Mouse (Mus musculus): ENCODE results near the gene Mapk10. TPM values are rescaled to one million over a fixed set of nuclear protein-coding genes. Genes with fewer than 3 reads are reported as not detected.

Gene Mapk10
- polyA plus RNA-seq, 1 experiment, result 0.58 TPM

DNA sequence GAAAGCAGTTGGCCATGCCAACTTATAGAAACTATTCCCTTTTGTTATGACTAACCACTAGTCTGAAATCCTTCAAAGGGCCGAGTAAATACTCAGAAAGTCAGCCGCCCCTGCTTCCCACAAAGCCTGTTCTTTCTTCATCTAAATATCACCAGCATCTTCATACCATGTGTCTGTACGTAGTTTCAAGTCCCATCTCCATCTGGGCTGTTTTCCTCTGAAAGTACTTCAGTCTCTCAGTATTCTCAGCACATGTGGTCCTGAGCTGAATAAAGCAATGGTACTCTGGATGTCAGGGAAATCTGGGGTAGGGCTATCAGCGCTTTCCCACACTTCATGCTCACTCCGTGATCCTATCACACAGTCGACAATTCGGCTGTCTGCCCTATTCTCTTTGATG, 212.6 kb downstream of the Mapk10 start:
- DNase-seq, result no peak
- TF ChIP-seq CTCF (IDR thresholded peaks at IDR 0.05; ENCODE audit: borderline replicate concordance, control insufficient read depth, extremely low read depth, insufficient read depth, low read length, poor library complexity), result no peak
- no peak for TF ChIP-seq POLR2A (IDR thresholded peaks at IDR 0.05; ENCODE audit: control insufficient read depth, extremely low read depth, insufficient read depth, low read length, poor library complexity)
- Histone ChIP-seq H3K36me3 (ENCODE audit: control insufficient read depth, insufficient read depth, low read length) (no peaks in the 10 kb centered on the region), H3K4me3 (ENCODE audit: control insufficient read depth, insufficient read depth, low read length) (no peak overlapping the region), H3K4me1 (replicated peaks; ENCODE audit: control insufficient read depth, insufficient read depth, low read length) (no peaks in the 10 kb centered on the region), H3K27ac (ENCODE audit: control insufficient read depth, insufficient read depth, low read length) (no peak overlapping the region), H3K27me3 (ENCODE audit: control insufficient read depth, insufficient read depth, low read length) (no peaks in the 10 kb centered on the region)
- WGBS, result 90% methylated on average over 7 of the region's 7 CpGs

DNA sequence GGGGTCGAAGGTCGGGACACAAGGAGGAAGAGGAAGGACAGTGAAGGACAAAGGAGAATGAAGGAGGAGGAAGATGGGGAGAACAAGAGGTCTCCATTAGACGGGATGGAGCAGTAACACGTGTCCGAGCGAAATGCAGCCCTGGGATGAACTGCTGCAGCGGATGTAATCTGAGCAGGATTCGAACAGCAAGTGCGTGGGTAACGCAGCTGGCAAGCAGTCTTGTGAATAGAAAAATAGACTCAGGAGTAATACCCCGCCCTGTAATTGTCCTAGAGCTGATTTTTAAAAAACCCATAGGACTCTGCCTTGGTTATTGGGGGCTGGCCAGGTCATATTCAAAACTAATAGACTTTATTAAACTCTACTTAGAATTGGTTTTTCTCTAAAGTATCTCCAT, 213.2 kb downstream of the Mapk10 start:
- DNase-seq, result no peak
- Histone ChIP-seq H3K4me3 (ENCODE audit: control insufficient read depth, insufficient read depth, low read length) (no peak overlapping the region), H3K27me3 (ENCODE audit: control insufficient read depth, insufficient read depth, low read length) (no peaks in the 10 kb centered on the region), H3K27ac (ENCODE audit: control insufficient read depth, insufficient read depth, low read length) (no peak overlapping the region), H3K36me3 (ENCODE audit: control insufficient read depth, insufficient read depth, low read length) (no peaks in the 10 kb centered on the region), H3K4me1 (replicated peaks; ENCODE audit: control insufficient read depth, insufficient read depth, low read length) (no peaks in the 10 kb centered on the region)
- TF ChIP-seq CTCF (IDR thresholded peaks at IDR 0.05; ENCODE audit: borderline replicate concordance, control insufficient read depth, extremely low read depth, insufficient read depth, low read length, poor library complexity) (no peak), POLR2A (IDR thresholded peaks at IDR 0.05; ENCODE audit: control insufficient read depth, extremely low read depth, insufficient read depth, low read length, poor library complexity) (no peak)
- 89% methylated on average over 11 of the region's 11 CpGs for WGBS

DNA sequence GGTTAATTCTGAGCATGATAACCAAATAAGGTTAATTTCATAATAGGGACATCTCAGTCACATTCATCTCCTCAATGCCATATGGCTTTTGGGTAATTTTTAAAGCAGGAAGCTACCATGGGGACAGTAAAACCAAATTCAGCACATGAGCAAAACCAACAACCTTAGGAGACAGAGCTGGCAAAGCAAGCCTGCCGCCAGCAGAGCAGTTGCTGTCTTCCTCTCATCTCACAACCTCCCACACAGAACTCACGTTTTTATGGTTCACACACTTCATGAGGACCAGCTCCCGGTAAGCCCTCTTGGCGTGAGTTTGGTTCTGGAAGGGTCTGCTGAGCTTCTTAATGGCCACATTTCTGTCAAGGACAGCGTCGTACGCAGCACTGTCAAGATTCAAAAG, 214.8 kb downstream of the Mapk10 start:
- DNase-seq, result no peak
- WGBS, result 93% methylated on average over 7 of the region's 7 CpGs
- Histone ChIP-seq H3K4me3 (ENCODE audit: control insufficient read depth, insufficient read depth, low read length) (no peak overlapping the region), H3K27me3 (ENCODE audit: control insufficient read depth, insufficient read depth, low read length) (no peaks in the 10 kb centered on the region), H3K27ac (ENCODE audit: control insufficient read depth, insufficient read depth, low read length) (no peak overlapping the region), H3K4me1 (replicated peaks; ENCODE audit: control insufficient read depth, insufficient read depth, low read length) (no peaks in the 10 kb centered on the region), H3K36me3 (ENCODE audit: control insufficient read depth, insufficient read depth, low read length) (no peaks in the 10 kb centered on the region)
- TF ChIP-seq CTCF (IDR thresholded peaks at IDR 0.05; ENCODE audit: borderline replicate concordance, control insufficient read depth, extremely low read depth, insufficient read depth, low read length, poor library complexity) (no peak), POLR2A (IDR thresholded peaks at IDR 0.05; ENCODE audit: control insufficient read depth, extremely low read depth, insufficient read depth, low read length, poor library complexity) (no peak)

DNA sequence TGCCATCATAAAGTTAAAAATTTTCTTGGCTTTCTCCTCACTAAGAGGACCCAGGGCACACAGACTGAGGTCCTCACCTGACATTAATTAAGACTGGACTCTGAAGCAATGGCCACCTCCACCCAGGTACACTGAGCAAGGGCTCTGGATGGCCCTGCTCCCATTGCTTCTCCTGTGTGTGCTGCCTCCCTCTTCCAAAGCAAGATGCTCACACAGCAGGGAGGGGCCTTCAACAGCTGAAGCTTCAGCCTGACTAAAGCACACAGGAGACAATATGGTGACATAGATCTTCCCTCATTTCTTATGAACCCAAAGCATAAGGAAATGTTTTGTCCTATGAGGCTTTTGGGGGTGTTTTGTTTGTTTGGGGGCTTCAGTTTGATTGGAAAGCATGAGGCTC, 215.2 kb downstream of the Mapk10 start:
- no peak overlapping the region for H3K4me3 ChIP-seq (ENCODE audit: control insufficient read depth, insufficient read depth, low read length)
- no peak for TF ChIP-seq POLR2A (IDR thresholded peaks at IDR 0.05; ENCODE audit: control insufficient read depth, extremely low read depth, insufficient read depth, low read length, poor library complexity)
- TF ChIP-seq CTCF (IDR thresholded peaks at IDR 0.05; ENCODE audit: borderline replicate concordance, control insufficient read depth, extremely low read depth, insufficient read depth, low read length, poor library complexity), result no peak
- H3K27ac ChIP-seq (ENCODE audit: control insufficient read depth, insufficient read depth, low read length), result no peak overlapping the region
- no peak for DNase-seq
- H3K4me1 ChIP-seq (replicated peaks; ENCODE audit: control insufficient read depth, insufficient read depth, low read length), result no peaks in the 10 kb centered on the region
- H3K36me3 ChIP-seq (ENCODE audit: control insufficient read depth, insufficient read depth, low read length), result no peaks in the 10 kb centered on the region
- H3K27me3 ChIP-seq (ENCODE audit: control insufficient read depth, insufficient read depth, low read length), result no peaks in the 10 kb centered on the region

DNA sequence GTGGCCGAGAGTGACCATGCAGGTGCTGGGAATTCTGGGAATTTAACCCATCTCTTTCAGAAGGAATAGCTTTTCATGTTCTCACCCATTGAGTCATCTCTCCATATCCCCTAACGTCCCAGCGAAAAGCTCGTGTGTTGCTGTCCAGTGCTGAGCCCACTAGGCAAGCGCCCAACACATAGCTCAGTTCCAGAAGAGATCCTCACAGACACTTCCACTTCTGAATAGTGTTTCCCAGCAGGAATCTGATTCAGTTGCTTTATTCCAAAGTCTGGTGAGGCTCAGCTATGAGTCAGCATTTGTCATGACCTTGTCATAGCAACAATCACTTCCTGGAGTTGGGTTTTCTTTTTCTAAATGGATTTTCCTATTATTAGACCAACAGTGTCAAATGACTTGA, 217.2 kb downstream of the Mapk10 start:
- DNase-seq, result no peak
- H3K4me3 ChIP-seq (ENCODE audit: control insufficient read depth, insufficient read depth, low read length), result no peak overlapping the region
- no peaks in the 10 kb centered on the region for H3K27me3 ChIP-seq (ENCODE audit: control insufficient read depth, insufficient read depth, low read length)
- H3K4me1 ChIP-seq (replicated peaks; ENCODE audit: control insufficient read depth, insufficient read depth, low read length), result no peaks in the 10 kb centered on the region
- WGBS, result 89% methylated on average over 5 of the region's 5 CpGs
- no peak overlapping the region for H3K27ac ChIP-seq (ENCODE audit: control insufficient read depth, insufficient read depth, low read length)
- TF ChIP-seq CTCF (IDR thresholded peaks at IDR 0.05; ENCODE audit: borderline replicate concordance, control insufficient read depth, extremely low read depth, insufficient read depth, low read length, poor library complexity) (no peak), POLR2A (IDR thresholded peaks at IDR 0.05; ENCODE audit: control insufficient read depth, extremely low read depth, insufficient read depth, low read length, poor library complexity) (no peak)
- no peaks in the 10 kb centered on the region for H3K36me3 ChIP-seq (ENCODE audit: control insufficient read depth, insufficient read depth, low read length)

DNA sequence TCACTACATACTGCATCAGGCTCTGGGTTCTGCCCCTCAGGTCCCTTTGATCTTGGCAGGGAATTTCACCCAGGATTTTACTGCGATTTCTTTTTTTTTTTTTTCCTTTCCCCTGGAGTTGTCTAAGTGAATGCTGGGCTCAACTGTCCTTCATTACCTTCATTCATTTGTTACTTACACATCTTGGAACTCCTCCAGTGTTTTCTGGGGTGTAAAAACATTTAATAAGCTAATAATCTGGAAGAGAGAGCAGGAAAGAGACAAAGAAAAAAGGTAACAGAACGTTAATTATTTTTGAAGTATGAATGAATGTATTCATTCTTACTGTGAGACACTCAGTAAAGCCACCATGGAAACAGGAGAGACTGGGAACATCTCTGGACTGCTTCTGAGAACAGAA, 219.4 kb downstream of the Mapk10 start:
- H3K27me3 ChIP-seq (ENCODE audit: control insufficient read depth, insufficient read depth, low read length), result no peaks in the 10 kb centered on the region
- H3K27ac ChIP-seq (ENCODE audit: control insufficient read depth, insufficient read depth, low read length), result no peak overlapping the region
- no peak for DNase-seq
- 76% methylated on average over 2 of the region's 2 CpGs for WGBS
- no peaks in the 10 kb centered on the region for H3K4me1 ChIP-seq (replicated peaks; ENCODE audit: control insufficient read depth, insufficient read depth, low read length)
- no peaks in the 10 kb centered on the region for H3K36me3 ChIP-seq (ENCODE audit: control insufficient read depth, insufficient read depth, low read length)
- TF ChIP-seq POLR2A (IDR thresholded peaks at IDR 0.05; ENCODE audit: control insufficient read depth, extremely low read depth, insufficient read depth, low read length, poor library complexity) (no peak), CTCF (IDR thresholded peaks at IDR 0.05; ENCODE audit: borderline replicate concordance, control insufficient read depth, extremely low read depth, insufficient read depth, low read length, poor library complexity) (no peak)
- no peak overlapping the region for H3K4me3 ChIP-seq (ENCODE audit: control insufficient read depth, insufficient read depth, low read length)

DNA sequence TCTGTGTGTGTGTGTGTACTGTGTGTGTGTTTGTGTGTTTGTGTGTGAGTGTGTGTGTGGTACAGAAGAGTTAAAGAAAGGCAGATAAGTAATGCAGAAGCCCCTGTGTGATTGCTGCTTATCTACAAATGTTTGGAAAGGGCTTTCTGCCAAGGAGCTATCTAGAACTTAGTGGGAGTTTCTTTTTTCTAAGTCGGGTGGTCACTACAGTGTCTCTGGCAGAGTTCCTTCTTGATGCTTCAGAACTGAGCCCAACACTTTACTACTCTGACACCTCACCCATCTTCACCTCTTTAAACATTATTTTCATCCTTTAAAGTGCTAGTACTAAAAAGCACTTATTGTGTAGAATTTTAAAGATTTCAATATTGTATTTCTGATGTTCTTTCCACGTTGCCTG, 232.8 kb downstream of the Mapk10 start:
- no peak overlapping the region for H3K4me3 ChIP-seq (ENCODE audit: control insufficient read depth, insufficient read depth, low read length)
- no peaks in the 10 kb centered on the region for H3K36me3 ChIP-seq (ENCODE audit: control insufficient read depth, insufficient read depth, low read length)
- no peaks in the 10 kb centered on the region for H3K4me1 ChIP-seq (replicated peaks; ENCODE audit: control insufficient read depth, insufficient read depth, low read length)
- TF ChIP-seq POLR2A (IDR thresholded peaks at IDR 0.05; ENCODE audit: control insufficient read depth, extremely low read depth, insufficient read depth, low read length, poor library complexity) (no peak), CTCF (IDR thresholded peaks at IDR 0.05; ENCODE audit: borderline replicate concordance, control insufficient read depth, extremely low read depth, insufficient read depth, low read length, poor library complexity) (no peak)
- WGBS, result 76% methylated on average over 2 of the region's 2 CpGs
- H3K27ac ChIP-seq (ENCODE audit: control insufficient read depth, insufficient read depth, low read length), result no peak overlapping the region
- no peaks in the 10 kb centered on the region for H3K27me3 ChIP-seq (ENCODE audit: control insufficient read depth, insufficient read depth, low read length)
- DNase-seq, result no peak

All from thymus, adult 2 months (tissue).